Mouse (Mus musculus) heart, adult 2 months (tissue): ENCODE measurements at regions not wholly inside any gene's neighbourhood (a gene's known extent, or its start where the extent isn't known, plus 50 kb on each side); places are given as distances from the start of the nearest gene placed in this dataset.

Experiments
- CTCF ChIP-seq: fragments of 200-600 bp; IDR thresholded peaks from 2 replicates; pipeline ENCODE4 v1.8.1; 2022; ENCODE audit warnings: antibody characterized with exemption, mild to moderate bottlenecking, moderate library complexity
- EP300 ChIP-seq: fragments of 200-500 bp; IDR thresholded peaks from 2 replicates; pipeline ENCODE4 v1.6.1; 2011; ENCODE audit warnings: low read depth, low read length, control low read depth; ENCODE audit not compliant: insufficient read depth
- POLR2A ChIP-seq: fragments of 200-500 bp; IDR thresholded peaks from 2 replicates; pipeline ENCODE4 v1.6.1; 2011; ENCODE audit warnings: mild to moderate bottlenecking, low read depth, low read length, control low read depth; ENCODE audit not compliant: insufficient read depth

DNA sequence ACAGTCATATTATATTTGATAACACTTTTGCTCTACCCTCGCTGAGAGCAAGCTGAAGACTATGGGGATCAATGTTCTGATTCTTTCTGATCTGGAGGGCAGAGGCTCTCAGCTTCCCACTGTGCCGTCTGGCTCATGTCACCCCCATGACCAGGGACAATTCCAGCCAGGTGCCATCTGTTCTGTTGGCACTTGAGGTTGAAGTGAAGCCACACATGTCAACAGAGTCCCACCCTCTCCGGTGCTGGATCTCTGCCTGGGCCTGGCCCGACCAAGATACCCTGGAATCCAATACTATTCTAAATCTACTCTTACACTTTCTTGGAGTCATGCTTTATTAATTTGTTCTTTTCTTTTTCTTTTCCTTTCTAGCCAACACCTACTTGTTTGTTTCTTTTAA lies 538.0 kb downstream of the Etv1 start:
- TF ChIP-seq POLR2A: no peak
- no peak for TF ChIP-seq EP300
- TF ChIP-seq CTCF: no peak
